Mouse (Mus musculus): ENCODE results near the gene Esrrg. TPM values are rescaled to one million over a fixed set of nuclear protein-coding genes. Genes with fewer than 3 reads are reported as not detected.

Esrrg gene
- polyA plus RNA-seq, 1 experiment: 1.0 TPM

DNA sequence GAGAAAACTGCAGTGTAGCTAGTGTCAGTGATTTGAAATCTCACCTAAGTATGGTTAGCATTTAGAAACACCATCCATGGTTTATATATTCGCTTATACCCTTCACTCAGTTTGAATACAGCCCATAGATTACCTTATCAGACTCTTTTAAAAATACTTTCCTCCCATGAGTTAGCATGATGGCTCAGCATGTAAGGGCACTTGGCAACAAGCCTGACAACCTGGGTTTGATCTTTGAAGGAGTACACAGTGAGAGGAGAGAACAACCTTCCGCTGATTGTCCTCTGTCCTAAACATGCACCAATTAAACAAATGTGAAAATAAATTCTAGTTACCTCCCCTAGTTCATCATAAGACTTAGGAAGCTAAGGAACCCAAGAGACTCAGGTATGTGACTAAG is 550.5 kb downstream of the Esrrg start:
- H3K27ac ChIP-seq (ENCODE audit: control insufficient read depth, insufficient read depth, low read length): no peak overlapping the region
- H3K27me3 ChIP-seq (ENCODE audit: control insufficient read depth, insufficient read depth, low read length): no peaks in the 10 kb centered on the region
- WGBS: 93% methylated on average over 2 of the region's 2 CpGs
- no peak for TF ChIP-seq CTCF (IDR thresholded peaks at IDR 0.05; ENCODE audit: borderline replicate concordance, control insufficient read depth, extremely low read depth, insufficient read depth, low read length, poor library complexity)
- TF ChIP-seq POLR2A (IDR thresholded peaks at IDR 0.05; ENCODE audit: control insufficient read depth, extremely low read depth, insufficient read depth, low read length, poor library complexity): no peak
- no peaks in the 10 kb centered on the region for H3K36me3 ChIP-seq (ENCODE audit: control insufficient read depth, insufficient read depth, low read length)
- H3K4me1 ChIP-seq (replicated peaks; ENCODE audit: control insufficient read depth, insufficient read depth, low read length): no peaks in the 10 kb centered on the region
- H3K4me3 ChIP-seq (ENCODE audit: control insufficient read depth, insufficient read depth, low read length): no peak overlapping the region
- DNase-seq: no peak

GRCm38 (mm10) chr1:188163058-188163457 is 554.5 kb downstream of the Esrrg start:
- no peaks in the 10 kb centered on the region for H3K36me3 ChIP-seq (ENCODE audit: control insufficient read depth, insufficient read depth, low read length)
- H3K27me3 ChIP-seq (ENCODE audit: control insufficient read depth, insufficient read depth, low read length): no peaks in the 10 kb centered on the region
- H3K4me3 ChIP-seq (ENCODE audit: control insufficient read depth, insufficient read depth, low read length): no peak overlapping the region
- no peak overlapping the region for H3K27ac ChIP-seq (ENCODE audit: control insufficient read depth, insufficient read depth, low read length)
- TF ChIP-seq POLR2A (IDR thresholded peaks at IDR 0.05; ENCODE audit: control insufficient read depth, extremely low read depth, insufficient read depth, low read length, poor library complexity) (no peak), CTCF (IDR thresholded peaks at IDR 0.05; ENCODE audit: borderline replicate concordance, control insufficient read depth, extremely low read depth, insufficient read depth, low read length, poor library complexity) (no peak)
- no peak for DNase-seq
- H3K4me1 ChIP-seq (replicated peaks; ENCODE audit: control insufficient read depth, insufficient read depth, low read length): no peaks in the 10 kb centered on the region

GRCm38 (mm10) chr1:188164251-188164650 is 555.7 kb downstream of the Esrrg start:
- Histone ChIP-seq H3K36me3 (ENCODE audit: control insufficient read depth, insufficient read depth, low read length) (no peaks in the 10 kb centered on the region), H3K27me3 (ENCODE audit: control insufficient read depth, insufficient read depth, low read length) (no peaks in the 10 kb centered on the region), H3K4me1 (replicated peaks; ENCODE audit: control insufficient read depth, insufficient read depth, low read length) (no peaks in the 10 kb centered on the region), H3K27ac (ENCODE audit: control insufficient read depth, insufficient read depth, low read length) (no peak overlapping the region), H3K4me3 (ENCODE audit: control insufficient read depth, insufficient read depth, low read length) (no peak overlapping the region)
- 72% methylated on average over 6 of the region's 6 CpGs for WGBS
- no peak for DNase-seq
- TF ChIP-seq POLR2A (IDR thresholded peaks at IDR 0.05; ENCODE audit: control insufficient read depth, extremely low read depth, insufficient read depth, low read length, poor library complexity) (no peak), CTCF (IDR thresholded peaks at IDR 0.05; ENCODE audit: borderline replicate concordance, control insufficient read depth, extremely low read depth, insufficient read depth, low read length, poor library complexity) (no peak)

DNA sequence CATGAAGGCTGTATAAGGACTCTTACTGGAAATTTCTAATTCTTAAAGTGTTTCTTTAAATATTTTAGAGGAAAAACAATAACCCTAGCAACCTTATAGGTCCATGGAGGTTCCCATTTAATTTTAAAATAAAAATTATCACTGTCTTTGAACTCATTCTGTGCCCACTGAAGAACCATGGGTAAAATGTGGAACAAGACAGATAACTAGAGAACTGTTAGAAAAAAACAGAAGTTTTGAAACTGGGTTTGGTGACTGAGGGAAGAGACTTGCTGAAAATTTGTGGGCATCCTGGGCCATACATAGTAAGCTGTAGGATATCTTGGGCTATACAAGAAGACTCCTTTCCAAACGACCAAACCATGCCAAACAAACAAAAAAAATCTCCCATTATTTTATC is 565.3 kb downstream of the Esrrg start:
- no peak for DNase-seq
- WGBS: 48% methylated on average over 1 of the region's 1 CpGs
- Histone ChIP-seq H3K27me3 (ENCODE audit: control insufficient read depth, insufficient read depth, low read length) (no peaks in the 10 kb centered on the region), H3K27ac (ENCODE audit: control insufficient read depth, insufficient read depth, low read length) (no peak overlapping the region), H3K36me3 (ENCODE audit: control insufficient read depth, insufficient read depth, low read length) (no peaks in the 10 kb centered on the region), H3K4me1 (replicated peaks; ENCODE audit: control insufficient read depth, insufficient read depth, low read length) (no peaks in the 10 kb centered on the region), H3K4me3 (ENCODE audit: control insufficient read depth, insufficient read depth, low read length) (no peak overlapping the region)
- TF ChIP-seq POLR2A (IDR thresholded peaks at IDR 0.05; ENCODE audit: control insufficient read depth, extremely low read depth, insufficient read depth, low read length, poor library complexity) (no peak), CTCF (IDR thresholded peaks at IDR 0.05; ENCODE audit: borderline replicate concordance, control insufficient read depth, extremely low read depth, insufficient read depth, low read length, poor library complexity) (no peak)

- TF ChIP-seq POLR2A (IDR thresholded peaks at IDR 0.05; ENCODE audit: control insufficient read depth, extremely low read depth, insufficient read depth, low read length, poor library complexity) (no peak), CTCF (IDR thresholded peaks at IDR 0.05; ENCODE audit: borderline replicate concordance, control insufficient read depth, extremely low read depth, insufficient read depth, low read length, poor library complexity) (no peak)
- 93% methylated on average over 5 of the region's 5 CpGs for WGBS
- DNase-seq: no peak
- Histone ChIP-seq H3K27ac (ENCODE audit: control insufficient read depth, insufficient read depth, low read length) (no peak overlapping the region), H3K4me3 (ENCODE audit: control insufficient read depth, insufficient read depth, low read length) (no peak overlapping the region), H3K4me1 (replicated peaks; ENCODE audit: control insufficient read depth, insufficient read depth, low read length) (no peaks in the 10 kb centered on the region), H3K36me3 (ENCODE audit: control insufficient read depth, insufficient read depth, low read length) (no peaks in the 10 kb centered on the region), H3K27me3 (ENCODE audit: control insufficient read depth, insufficient read depth, low read length) (no peaks in the 10 kb centered on the region)
Measured at GRCm38 (mm10) chr1:188182951-188183350, 574.4 kb downstream of the Esrrg start.

DNA sequence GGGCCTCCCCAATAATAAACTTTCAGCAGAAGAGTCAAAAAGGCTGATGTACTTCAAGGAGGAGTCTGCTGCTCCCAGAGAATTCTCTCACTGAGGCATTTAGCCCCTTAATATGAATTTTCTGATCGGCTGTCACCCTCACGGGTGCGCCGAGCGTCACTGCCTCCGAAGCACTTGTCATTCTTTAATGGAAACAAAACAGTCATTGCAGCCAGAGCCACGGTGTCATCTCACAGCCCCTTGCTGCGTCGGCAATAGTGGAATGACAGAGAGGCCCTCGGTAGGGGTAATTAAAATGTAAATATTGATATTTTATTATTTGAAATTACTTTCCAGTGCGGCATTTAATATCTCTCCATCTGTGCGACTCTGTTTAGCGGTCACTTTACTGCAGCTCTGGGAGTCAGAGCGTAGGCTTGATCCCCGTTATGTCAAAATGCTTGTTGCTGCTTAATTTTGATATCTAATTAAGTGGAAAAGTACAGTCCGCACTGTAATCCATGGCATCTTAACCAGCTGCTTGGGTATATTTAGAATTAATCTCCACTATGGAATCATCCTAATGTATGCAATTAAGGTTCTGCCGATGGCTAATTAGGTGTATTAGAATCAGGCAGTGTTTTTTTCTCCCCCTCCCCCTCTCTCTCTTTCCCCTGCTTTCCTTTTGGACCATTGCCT is 578.0 kb downstream of the Esrrg start:
- 93% methylated on average over 17 of the region's 17 CpGs for WGBS
- Histone ChIP-seq H3K4me1 (replicated peaks; ENCODE audit: control insufficient read depth, insufficient read depth, low read length) (no peaks in the 10 kb centered on the region), H3K36me3 (ENCODE audit: control insufficient read depth, insufficient read depth, low read length) (no peaks in the 10 kb centered on the region), H3K27ac (ENCODE audit: control insufficient read depth, insufficient read depth, low read length) (no peak overlapping the region), H3K27me3 (ENCODE audit: control insufficient read depth, insufficient read depth, low read length) (no peaks in the 10 kb centered on the region), H3K4me3 (ENCODE audit: control insufficient read depth, insufficient read depth, low read length) (no peak overlapping the region)
- no peak for DNase-seq
- TF ChIP-seq CTCF (IDR thresholded peaks at IDR 0.05; ENCODE audit: borderline replicate concordance, control insufficient read depth, extremely low read depth, insufficient read depth, low read length, poor library complexity) (no peak), POLR2A (IDR thresholded peaks at IDR 0.05; ENCODE audit: control insufficient read depth, extremely low read depth, insufficient read depth, low read length, poor library complexity) (no peak)

- Histone ChIP-seq H3K4me1 (replicated peaks; ENCODE audit: control insufficient read depth, insufficient read depth, low read length) (no peaks in the 10 kb centered on the region), H3K36me3 (ENCODE audit: control insufficient read depth, insufficient read depth, low read length) (no peaks in the 10 kb centered on the region), H3K27ac (ENCODE audit: control insufficient read depth, insufficient read depth, low read length) (no peak overlapping the region), H3K4me3 (ENCODE audit: control insufficient read depth, insufficient read depth, low read length) (no peak overlapping the region), H3K27me3 (ENCODE audit: control insufficient read depth, insufficient read depth, low read length) (no peaks in the 10 kb centered on the region)
- TF ChIP-seq POLR2A (IDR thresholded peaks at IDR 0.05; ENCODE audit: control insufficient read depth, extremely low read depth, insufficient read depth, low read length, poor library complexity) (no peak), CTCF (IDR thresholded peaks at IDR 0.05; ENCODE audit: borderline replicate concordance, control insufficient read depth, extremely low read depth, insufficient read depth, low read length, poor library complexity) (no peak)
- 94% methylated on average over 2 of the region's 2 CpGs for WGBS
- no peak for DNase-seq
Measured at GRCm38 (mm10) chr1:188192971-188193370, 584.4 kb downstream of the Esrrg start.
